Mouse (Mus musculus) right cerebral cortex, postnatal 14 days (tissue): Measurements from ENCODE around the gene Slc34a3.
"Not testable (repeated sequence)": the region's sequence is repeated elsewhere in the genome, so short reads cannot be mapped to it uniquely, and the experiment has no call there.

Experiments
- DNase-seq: peaks from one replicate; pipeline ENCODE4 v3.0.0; 2022

The Slc34a3 gene

DNA sequence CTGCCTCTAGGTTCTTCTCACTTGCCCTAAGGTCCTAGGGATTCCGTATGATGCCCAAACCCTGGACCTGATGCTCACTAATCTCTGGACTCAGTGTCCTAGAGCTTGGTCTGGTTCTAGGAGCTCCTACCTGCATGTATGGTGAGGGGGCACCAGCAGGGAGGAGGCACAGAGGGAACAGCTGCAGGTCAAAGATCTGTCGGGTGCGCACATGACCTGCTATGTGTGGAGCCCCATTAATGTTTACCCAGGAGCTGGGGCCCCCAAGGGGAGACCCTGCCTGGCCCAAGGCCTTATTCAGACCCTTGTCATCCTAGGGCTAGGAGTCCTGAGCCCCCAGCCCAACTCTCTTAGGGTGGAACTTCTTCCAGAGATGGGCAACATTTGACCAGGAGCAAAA lies at the start of gene Slc34a3:
TSS of gene Slc34a3 (minus strand) at position 315 of the 400 bp plus-strand sequence.
- no peak for DNase-seq

DNA sequence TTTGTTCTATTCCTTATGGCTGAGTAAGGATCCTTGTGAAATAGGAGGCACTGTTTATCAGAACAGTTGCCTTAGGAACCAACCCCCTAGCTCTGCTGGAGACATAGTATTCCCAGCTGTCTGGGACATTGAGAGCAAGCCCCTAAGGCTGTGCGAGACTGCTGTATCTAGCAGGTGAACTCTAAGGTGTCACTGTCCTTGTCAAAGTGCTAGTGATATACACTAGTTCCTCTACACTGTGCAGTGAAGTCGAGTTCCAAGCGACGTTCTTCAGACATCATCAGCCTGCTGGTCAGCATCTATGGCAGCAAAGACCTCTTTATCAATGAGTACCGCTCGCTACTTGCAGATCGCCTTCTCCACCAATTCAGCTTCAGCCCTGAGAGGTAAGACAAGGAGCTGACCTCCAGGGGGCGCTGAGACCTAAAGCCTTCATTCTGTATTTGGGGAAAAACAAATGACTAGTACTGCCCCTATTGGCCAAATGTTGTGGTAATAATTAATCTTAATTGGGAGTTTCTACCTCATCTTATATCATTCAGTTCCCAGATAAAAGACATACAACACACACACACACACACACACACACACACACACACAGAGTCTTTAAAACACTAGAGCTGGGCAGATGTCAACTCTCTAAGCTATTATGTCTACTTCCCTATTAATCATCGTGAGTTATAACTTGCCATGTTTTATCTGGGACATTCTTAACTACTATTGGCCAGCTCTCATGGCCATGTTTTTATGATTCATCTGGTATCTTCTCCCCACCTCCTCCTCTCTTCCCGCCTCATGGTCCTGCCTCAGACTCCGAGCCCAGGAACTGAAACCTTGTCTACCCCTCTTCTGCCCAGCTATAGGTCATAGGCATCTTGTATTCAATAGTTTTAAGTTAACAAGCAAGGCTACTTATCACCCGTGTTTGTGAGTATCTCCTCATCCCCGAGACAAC lies 45.0 kb upstream of the Slc34a3 start:
- peak; percentile 87 for DNase-seq

DNA sequence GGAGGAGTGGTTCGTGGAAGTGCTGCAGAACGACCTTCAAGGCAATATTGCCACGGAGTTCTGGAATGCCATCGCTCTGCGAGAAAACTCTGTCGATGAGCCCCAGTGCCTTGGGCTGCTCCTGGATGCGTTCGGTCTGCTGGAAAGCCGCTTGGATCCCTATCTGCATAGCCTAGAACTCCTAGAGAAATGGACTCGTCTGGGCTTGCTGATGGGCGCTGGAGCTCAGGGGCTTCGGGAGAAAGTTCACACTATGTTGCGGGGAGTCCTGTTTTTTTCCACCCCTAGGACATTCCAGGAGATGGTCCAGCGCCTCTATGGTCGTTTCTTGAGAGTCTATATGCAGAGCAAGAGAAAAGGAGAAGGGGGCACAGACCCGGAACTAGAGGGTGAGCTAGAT lies 38.8 kb upstream of the Slc34a3 start:
- no peak for DNase-seq

DNA sequence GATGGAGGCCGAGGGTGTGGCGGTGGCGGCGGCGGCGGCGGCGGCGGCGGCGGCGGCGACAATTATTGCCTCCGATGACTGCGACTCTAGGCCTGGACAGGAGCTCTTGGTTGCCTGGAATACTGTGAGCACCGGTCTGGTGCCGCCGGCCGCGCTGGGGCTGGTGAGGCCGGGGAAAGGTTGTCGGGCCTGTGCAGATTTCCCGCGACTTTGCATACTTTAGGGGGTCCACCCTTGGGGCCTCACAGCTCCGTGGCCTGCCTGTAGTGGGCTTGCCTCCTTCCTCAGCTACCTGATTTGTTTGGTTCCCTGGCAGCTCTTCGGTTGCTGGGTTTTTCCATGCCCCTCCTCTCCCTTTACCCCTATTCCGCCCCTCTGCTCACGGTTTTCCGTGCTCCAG lies 38.4 kb upstream of the Slc34a3 start:
- DNase-seq = no peak

DNA sequence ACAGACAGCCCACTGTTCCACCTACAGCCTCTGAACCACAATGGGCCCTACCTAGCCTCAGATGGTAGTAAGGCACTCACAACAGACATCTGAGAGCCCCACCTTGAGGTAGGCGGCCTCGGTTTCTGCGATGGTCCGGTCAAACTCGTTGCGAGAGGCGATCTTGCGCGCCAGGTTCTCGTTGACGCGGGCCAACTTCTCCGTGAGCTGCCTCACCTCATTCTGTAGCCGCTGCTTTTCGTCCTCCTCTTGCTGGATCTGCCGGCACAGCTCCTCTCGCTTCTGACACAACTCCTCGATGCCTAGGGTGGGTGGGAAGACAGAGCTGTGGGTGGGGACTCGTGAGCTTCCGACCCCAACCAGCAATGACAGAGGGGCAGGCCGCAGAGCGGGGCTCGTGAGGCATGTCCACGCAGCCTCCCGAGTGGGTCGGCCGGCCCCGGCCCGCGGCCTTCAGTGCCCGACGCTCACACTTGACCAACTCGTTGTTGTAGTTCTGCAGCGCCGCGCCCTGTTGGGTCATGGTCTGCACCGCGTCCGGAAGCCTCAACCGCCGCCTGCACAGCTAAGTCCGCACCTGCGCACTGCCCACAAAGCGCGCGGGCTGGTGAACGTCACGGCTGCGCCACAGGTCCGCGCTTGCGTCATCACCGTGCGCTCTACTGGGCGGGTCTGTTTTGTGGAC lies 37.8 kb upstream of the Slc34a3 start, which contains the start of the genes Ssna1 and Anapc2:
TSS of gene Ssna1 (minus strand) at position 612 of the 685 bp plus-strand sequence.
TSS of gene Anapc2 (plus strand) at position 652 of the 685 bp plus-strand sequence.
- DNase-seq = peak; percentile 97

DNA sequence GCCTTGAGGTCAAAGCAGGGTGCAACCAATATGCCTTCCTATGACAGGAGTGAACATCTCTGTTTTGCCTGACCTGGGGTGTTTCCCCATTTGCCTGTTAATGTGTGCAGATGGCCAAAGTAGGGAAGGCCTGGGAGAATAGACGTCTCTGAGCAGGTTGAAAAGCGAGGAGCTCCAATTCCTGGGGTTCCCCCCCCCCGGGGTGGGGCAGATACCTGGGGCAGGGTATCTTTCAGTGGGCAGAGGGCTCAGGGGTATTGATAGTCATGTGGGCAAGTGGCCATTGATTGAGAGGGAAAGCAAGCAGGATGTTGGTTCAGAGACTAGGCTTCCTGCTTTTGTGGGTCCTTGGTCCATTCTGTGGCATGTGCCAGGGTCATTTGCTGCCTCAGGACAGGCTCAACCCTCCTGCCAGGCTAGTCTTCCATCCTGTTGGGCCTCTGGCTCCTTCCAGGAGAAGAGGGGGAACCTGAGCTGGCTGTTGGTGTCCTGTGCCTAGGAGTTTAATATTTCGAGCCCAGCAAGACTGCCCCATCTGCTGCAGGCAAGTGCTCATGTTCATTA lies 33.7 kb upstream of the Slc34a3 start:
- no peak for DNase-seq

DNA sequence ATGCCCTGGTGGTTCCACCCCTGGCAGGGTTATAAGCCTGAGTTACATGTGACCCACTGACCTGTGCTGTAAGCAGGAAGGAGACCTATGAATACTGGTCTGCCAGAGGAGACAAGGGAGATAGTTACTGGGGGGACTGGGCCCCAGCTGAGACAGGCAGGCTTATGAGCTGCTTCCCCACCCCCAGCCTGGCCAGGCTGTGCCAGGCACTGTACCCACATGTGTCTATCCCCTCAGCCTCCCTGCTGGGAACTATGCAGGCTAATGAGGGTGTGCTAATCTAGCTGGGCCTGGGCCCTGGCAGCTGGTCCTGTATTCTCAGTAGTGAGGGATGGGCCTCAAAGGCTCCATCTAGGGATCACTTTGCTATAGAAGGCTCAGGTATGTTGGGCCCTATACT lies 33.1 kb upstream of the Slc34a3 start:
- no peak for DNase-seq

DNA sequence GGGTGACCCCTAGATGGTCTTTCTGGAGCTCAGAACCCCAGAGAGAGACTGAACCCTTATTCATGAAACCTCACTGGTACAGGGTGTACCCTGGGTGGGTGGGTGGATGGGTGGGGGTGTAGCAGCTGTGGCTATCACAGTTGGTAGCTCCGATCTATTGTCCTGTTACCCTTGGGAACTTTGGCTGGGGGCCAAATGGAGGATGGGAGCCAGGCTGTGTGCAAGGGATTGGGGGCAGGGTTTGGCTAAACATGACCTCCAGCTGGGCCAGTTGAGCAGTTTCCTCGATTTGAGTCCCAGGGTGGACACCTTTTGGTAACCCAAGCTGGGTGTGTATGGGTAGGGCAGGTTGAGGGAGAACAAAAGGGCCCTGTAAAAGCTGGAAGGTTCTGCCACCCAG lies 32.6 kb upstream of the Slc34a3 start:
- no peak for DNase-seq

DNA sequence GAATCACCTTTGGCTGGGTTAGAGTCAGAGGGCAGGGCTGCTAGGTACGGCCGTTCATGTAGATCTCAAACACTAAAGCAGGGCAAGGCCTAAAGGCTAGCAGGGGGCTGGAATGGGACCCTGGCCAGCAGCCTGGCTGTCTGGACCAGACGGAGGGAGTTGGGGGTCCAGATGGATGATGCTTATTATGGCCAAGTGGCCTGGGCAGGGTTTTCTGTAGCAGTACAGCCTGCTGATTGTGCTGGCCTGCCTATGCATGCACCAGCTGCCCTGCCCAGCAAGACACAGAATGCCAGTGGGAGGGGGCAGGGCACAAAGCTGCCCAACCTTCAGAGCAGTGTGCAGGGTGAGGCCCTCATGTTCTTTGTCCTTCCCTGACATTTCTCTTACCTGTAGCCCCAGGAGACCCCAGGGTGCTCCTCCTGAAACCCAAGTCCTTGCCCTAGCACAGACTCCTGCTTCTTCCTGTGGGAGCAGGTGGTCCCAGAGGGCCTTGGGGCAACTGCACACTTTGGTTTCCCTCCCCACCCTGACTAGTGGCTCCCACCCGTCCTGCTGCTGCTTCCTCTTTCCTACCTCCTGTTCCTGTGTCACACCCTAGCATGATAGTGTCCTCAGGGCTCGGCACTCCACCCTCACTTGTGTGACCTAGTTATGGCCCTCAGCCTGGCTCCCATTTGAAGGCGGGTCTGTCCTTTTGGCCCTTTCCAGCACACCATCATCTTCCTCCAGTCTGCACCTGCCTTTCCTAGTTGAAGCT lies 31.9 kb upstream of the Slc34a3 start:
- DNase-seq = no peak

DNA sequence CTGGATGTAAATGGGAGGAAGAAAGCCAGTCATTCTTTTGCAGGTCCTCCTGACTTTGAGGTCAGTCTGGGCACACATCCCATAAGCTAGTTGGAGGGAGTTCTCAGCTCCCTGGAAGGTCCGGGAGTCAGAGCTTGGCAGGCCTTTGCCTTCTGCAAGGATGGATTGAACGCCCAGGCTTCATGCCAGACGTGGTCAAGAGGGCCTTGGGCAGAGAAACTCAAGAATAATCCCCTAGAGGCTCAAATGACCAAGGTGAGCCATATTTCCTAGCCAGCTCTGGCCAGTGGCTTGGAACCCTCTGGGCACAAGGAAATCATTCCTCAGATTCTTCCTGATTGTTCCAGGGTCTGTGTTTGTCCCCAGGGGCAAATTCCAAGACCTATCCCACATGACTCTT lies 30.7 kb upstream of the Slc34a3 start:
- DNase-seq = no peak

DNA sequence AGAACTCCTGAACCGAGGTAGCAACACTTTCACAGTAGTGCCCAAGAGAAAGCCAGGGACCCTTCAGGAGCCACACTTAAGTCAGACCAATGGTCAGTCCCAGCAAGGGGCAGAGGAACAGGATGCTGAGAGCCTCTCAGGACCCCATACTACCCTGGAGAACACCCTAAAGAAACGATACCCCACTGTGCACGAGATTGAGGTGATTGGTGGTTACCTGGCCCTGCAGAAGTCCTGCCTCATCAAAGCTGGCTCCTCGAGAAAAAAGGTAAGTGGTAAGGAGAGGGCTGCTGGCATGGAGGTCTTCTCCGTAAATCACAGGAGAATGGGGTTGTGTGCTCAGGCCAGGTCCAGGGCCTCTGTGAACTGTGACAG lies 30.1 kb upstream of the Slc34a3 start:
- no peak for DNase-seq

DNA sequence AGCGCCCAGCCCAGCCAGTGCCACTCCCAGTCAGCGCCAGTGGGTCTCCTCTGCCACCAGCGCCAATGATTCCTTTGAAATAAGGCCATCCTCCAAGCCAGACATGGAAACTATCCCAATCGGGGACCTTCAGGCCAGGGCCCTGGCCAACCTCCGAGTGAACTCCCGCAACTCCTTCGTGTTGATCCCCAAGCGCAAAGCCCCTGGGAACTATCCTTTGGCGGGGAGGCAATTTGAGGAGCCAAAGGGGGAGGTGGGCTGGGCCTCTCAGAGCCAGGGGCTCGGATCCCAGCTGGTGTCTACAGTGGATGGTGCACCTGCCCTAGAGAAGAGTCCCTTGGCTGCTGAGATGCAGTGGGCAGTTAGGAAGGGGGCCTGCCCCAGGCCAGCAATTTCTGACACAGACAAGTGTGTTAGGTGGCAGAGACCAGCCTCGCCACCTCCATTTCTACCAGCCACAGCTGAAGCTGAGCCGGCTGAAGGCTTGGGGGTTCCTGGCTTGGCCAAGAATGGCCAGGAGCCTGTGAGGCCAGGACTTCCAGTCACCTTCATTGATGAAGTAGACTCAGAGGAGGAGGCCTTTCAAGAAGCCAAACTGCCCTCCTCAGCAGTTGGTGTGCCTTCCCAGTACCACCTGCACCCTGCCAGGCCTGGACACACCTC lies 29.6 kb upstream of the Slc34a3 start:
- no peak for DNase-seq

DNA sequence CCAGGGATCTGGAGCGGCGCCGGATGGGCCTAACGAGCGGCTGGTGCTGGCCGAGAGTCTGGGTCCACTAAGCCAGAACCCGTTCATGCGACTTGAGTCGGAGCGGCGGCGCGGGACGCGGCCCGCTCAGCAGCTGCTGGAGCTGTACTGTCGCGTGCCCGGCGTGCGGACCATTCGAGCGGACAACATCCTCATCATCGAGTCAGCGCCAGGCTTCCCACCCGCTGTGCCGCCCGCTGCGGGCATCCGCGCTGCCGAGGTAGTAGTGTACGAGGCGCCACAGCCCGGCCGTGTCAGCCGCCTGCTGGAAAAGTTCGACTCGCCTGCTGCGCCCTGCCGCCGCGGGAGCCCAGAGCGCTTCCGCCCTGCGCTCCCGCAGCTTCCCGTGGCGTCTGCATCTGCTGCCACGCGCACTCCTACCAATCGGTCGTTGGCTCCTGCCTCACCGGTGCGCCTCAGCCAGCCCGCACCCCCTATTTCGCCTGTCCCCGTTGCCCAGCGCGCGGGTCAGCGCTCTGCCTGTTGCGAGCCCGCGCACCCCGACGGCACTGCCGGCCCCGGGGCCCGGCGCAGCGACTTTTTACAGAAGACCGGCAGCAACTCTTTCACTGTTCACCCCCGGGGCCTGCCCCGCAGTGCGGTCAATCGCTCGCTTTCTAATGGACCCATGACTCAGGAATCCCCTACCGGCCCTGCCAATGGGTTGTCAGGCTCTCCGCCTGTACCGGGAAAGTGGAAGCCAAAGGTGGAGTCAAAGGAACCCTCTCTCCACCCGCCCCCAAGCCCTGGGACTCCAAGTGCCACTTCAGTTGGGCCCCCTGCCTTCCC lies 28.8 kb upstream of the Slc34a3 start:
- peak; percentile 54 for DNase-seq

DNA sequence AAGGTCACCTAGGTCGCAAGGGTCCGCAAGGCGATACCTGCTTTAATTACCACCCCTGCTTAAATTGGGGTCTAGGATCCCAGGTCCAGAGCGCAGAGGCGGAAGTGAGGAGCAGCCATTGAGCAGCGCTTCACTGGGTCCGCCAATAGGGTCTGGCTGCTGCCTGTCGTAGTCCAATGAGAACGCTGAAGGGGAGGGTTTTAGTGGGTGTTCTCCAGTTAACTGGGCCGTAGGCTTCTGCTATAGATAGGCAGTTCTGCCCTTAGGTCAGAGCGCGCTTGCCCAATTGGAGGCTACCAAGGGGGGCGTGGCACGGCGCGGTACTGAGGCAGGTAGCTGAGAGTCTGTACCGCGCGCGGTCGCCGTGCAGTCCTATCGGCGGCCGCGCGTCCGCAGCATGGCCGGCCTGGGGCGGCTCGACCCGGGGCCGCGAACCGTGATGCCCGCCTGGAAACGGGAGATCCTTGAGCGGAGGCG lies 28.2 kb upstream of the Slc34a3 start, which contains the start of gene Tprn:
TSS of gene Tprn (plus strand) at position 328 of the 477 bp plus-strand sequence.
- DNase-seq = peak; percentile 90

DNA sequence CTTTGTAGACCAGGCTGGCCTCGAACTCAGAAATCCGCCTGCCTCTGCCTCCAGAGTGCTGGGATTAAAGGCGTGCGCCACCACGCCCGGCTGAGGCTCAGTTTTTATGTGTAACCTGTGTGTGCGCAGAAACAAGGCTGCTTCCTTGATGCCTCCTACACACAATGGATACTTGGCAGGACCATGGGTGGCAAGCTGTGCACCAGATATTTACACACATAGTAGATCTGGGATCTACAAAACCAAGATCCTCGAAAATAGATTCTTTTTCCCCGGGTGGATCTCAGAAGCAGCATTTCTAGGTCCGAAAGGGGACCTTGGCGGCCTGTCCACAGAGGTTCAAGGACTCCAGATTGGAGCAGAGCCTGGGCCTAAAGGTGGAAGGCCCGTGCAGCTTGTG lies 27.7 kb upstream of the Slc34a3 start:
- DNase-seq = no peak

DNA sequence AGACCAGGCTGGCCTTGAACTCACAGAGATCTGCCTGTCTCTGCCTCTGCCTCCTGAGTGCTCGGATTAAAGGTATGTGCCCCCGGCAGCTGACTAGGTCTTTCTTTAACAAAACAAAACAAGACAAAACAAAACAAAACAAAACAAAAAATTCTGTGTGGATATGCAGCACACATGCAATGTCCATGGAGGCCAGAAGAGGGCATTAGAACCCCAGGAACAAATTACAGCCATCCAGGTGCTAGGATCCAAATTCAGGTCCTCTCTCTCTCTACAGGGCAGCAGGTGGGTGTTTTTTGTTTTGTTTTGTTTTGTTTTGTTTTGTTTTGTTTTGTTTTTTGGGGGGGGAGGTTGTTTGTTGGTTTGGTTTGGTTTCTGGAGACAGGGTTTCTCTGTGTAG lies 24.7 kb upstream of the Slc34a3 start:
- DNase-seq = no peak

DNA sequence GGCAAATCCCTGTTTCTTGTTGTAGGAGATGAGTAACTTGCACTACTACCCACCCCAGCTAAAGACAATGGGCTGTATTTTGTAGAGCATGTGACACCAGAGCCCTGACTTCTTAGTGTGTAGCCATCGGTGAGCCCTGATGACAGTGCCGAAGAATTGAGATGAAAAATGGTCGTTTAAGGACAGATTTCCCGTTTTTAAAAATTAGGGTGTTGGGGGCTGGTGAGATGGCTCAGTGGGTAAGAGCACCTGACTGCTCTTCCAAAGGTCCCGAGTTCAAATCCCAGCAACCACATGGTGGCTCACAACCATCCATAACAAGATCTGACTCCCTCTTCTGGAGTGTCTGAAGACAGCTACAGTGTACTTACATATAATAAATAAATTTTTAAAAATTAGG lies 23.1 kb upstream of the Slc34a3 start:
- not testable (repeated sequence) for DNase-seq

DNA sequence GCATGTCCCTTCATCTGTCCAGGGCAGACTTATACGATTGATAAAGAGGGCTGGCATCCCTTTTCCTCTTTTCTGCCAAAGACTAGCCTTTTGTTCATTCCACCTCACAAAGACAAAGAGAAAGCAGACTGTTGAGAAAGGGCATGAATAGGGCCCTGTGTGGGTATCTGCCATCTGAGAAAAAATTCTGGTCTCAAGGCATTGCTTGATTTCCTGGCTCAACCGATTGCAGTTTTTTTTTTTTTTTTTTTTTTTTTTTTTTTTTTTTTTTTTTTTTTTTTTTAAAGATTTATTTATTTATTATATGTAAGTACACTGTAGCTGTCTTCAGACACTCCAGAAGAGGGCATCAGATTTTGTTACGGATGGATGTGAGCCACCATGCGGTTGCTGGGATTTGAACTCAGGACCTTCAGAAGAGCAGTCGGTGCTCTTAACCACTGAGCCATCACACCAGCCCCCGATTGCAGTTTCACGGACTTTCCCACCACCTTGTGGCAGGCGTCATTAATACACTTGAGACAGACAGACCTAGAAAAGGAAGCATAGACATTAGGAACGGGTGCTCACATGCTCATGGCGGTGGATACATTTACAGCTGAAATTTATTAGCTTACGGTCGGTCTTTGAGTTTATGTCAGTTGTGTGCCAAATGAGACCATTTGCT lies 22.4 kb upstream of the Slc34a3 start:
- DNase-seq = not testable (repeated sequence)

DNA sequence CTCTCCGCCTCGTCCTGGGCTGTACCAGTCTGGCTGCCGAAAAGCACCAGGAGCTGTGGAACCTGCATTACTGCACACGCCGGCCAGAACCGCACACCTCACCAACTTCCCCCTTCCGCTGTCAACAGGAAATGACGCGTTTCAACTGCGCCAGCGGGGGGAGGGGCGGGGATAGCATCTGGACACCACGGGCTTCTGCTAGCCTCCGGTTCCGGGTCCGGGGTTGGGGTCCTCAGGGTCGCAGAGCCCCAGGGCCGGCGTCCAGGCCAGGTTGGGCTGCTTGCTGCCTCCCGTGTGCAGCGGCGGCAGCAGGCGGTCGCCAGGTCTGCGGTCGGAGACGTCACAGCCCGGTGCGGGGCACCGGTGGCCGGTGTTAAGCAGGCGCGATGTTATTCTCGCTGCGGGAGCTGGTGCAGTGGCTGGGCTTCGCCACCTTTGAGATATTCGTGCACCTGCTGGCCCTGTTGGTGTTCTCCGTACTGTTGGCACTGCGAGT lies 21.2 kb upstream of the Slc34a3 start, which contains the start of gene Tmem203:
TSS of gene Tmem203 (plus strand) at position 156 of the 496 bp plus-strand sequence.
- DNase-seq = peak; percentile 88

DNA sequence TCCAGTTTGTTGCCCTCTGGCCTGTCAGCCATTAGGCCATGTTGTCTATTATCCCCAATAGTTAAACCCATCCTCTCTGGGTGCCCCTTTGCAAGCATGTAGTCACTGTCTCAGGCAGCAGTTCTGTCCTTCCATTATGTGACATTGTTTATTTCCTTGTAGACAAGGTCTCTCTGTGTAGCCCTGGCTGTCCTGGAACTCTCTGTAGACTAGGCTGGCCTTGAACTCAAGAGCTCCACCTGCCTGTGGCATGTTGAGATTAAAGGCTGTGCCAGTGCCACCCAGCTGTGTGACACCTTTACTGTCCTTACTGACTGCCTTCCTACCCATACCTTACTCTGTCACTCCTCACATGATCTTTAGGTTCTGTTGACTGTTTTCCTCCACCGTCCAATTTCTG lies 18.2 kb upstream of the Slc34a3 start:
- no peak for DNase-seq
